Mouse (Mus musculus) heart, adult 11 months (tissue): Measurements from ENCODE around the gene Proca1.

ENCODE experiments used
- DNase-seq: peaks from one replicate; pipeline ENCODE4 v3.0.0; 2022

The Proca1 gene

GRCm38 (mm10) chr11:78231518-78231917 lies 38.3 kb downstream of the Proca1 start:
- DNase-seq = no peak

GRCm38 (mm10) chr11:78240193-78240857 lies 47.1 kb downstream of the Proca1 start:
- DNase-seq = peak; percentile 90

- no peak for DNase-seq
Observed at GRCm38 (mm10) chr11:78245261-78245626, 52.1 kb downstream of the Proca1 start.

GRCm38 (mm10) chr11:78245627-78246317 lies 52.6 kb downstream of the Proca1 start, which contains the start of the genes Sdf2 and Supt6:
Sdf2 (plus strand) TSS chr11:78245746.
Supt6 (minus strand) TSS chr11:78245987.
- DNase-seq = peak; percentile 99

GRCm38 (mm10) chr11:78246318-78247011 lies 53.3 kb downstream of the Proca1 start:
- no peak for DNase-seq

GRCm38 (mm10) chr11:78247012-78247348 lies 53.8 kb downstream of the Proca1 start:
- no peak for DNase-seq

GRCm38 (mm10) chr11:78247727-78248140 lies 54.5 kb downstream of the Proca1 start:
- DNase-seq = no peak
